Mouse (Mus musculus) inflammation-experienced regulatory T-cells, adult 6 months (primary cell): ENCODE data around the gene Lrrc46. TPM values are rescaled to one million over a fixed set of nuclear protein-coding genes. Genes with fewer than 3 reads are reported as not detected.
A peak's percentile ranks its signal among the peaks of the same experiment; 100 is the strongest.

Source experiments
- ATAC-seq: one replicate; pipeline ENCODE4 v1.8.0; 2017
- polyA plus RNA-seq, 3 experiments: library from polyadenylated mRNA; unstranded; fragments of 100-300 nt; shearing (Covaris generic); gene quantifications; one replicate each; pipeline ENCODE4 v1.2.1; 2017

The Lrrc46 gene
- polyA plus RNA-seq, 3 experiments from 2014 or later, result not detected

DNA sequence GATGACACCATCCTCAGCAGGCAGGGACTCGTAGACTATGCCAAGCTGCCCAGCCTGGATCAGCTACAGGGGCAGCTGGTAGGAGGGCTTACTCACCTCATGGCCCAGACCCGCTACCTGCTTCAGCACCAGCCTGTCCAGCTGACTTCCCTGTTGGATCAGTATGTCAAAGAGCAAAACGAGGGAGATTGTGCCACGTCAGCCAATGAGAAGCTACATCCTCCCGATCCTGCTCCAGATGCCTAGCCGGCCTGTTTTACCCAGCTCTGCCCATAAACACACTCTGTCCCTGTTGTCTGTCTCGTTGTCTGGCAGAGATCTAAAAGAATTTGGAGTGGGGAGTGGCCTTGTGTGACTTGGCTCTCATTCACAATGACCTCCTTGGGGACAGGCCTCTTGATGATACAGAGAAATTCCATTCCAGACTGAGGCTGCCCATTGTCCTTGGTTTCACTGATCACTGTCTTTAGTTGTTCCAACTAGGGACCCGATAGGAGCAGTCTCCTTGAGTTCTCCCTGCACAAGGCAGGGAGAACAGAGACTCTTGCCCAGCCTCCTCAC lies 7.0 kb upstream of the Lrrc46 start:
- ATAC-seq, result no peak

DNA sequence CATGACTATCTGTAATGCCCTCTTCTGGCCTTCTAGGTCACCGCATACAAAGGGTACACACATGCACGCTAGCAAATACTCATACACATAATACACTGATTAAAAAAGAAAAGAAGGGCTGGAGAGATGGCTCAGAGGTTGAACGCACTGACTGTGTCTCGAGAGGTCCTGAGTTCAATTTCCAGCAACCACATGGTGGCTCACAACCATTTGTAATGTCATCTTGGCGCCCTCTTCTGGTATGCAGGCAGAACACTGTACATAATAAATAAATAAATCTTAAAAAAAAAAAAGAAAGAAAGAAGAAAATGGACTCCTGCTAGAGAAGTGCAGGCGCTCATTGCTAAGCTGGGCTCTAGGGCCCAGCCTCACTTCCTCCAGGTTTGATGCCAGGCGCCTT lies 4.7 kb upstream of the Lrrc46 start:
- no peak for ATAC-seq

DNA sequence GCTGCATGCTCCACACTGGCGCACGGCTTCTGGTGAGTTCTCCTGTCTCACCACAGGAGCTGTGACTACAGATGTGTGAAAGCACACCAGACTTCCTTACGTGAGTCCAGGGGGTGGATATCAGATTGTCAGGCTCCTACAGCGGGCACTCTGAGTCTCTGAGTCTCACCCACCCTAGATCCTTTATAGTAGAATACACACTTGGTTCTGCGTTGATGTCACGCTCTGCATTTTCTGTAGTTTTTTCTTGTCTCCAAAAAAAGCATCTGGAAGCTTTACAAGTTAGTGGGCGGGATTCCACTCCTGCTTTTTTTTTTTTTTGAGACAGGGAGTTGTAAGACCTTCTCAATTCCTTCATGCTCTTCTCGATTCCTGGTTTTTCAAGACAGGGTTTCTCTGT lies 3.7 kb upstream of the Lrrc46 start:
- ATAC-seq, result no peak

DNA sequence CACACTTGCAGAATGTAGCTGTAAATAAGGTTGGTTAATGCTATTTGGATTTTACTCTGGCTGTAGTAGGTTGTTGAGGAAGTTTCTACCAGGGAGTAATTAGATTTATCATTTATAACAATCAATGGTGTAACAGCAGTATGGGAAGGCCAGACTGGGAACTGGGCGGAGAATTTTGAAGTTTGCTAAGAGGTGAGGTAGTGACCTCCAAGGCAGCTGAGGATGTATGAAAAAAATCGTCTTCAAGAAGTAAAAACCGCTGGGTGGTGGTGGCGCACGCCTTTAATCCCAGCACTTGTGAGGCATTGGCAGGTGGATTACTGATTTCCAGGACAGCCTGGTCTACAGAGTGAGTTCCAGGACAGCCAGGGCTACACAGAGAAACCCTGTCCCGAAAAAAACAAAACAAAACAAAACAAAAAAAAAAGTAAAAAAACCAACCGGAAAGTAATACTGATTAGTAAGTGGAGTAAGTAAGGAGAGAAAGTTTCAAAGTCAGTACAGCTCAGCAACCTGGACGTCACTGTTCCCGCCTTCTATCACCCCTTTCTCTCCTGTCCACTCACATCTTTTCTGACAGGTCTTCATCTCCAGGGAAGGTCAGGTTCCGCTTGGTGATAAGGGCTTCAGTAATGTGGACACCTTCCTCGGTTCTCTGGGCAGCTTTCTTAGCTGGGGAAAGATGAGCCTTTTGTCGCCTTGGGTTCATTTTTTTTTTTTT lies 746 bp downstream of the Lrrc46 start:
- ATAC-seq, result no peak

DNA sequence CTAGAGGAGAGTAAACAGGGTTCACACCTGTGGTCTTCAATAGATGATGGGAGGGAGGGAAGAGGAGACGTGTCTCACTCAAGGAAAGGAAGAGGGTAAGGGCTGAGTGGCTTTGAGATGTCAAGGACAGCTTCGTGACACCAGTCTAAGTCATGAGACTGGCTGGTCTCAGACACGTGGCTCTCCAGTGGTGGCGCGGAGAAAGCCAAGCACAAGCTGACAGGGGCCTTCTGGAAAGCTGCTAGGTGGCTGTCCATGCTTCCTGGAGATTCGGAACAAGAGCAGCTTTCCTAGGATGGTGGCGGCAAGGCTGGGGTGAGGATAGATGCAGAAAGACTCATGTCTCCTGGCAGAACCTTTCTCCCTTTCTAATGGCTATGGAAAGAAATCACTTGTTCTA lies 2.3 kb downstream of the Lrrc46 start:
- no peak for ATAC-seq

DNA sequence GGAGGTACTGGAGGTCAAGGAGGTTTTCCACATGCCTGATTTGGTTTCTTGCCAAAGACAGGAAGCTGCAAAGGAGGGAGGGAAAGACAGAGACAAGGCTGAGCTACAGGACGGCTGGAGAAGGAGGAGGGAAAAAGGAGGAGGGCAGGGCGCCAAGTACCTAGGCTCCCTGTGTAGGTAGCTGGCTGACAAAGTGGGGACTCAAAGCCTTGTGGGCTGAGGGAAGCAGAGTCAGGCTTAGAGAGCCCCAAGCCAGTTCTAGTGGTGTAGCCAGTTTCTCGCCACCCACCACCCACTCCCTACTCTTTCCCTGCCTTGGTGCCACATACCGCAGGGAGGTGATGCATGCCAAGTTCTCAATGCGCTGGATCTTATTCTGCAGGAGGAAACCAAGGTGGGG lies 5.1 kb downstream of the Lrrc46 start:
- no peak for ATAC-seq

DNA sequence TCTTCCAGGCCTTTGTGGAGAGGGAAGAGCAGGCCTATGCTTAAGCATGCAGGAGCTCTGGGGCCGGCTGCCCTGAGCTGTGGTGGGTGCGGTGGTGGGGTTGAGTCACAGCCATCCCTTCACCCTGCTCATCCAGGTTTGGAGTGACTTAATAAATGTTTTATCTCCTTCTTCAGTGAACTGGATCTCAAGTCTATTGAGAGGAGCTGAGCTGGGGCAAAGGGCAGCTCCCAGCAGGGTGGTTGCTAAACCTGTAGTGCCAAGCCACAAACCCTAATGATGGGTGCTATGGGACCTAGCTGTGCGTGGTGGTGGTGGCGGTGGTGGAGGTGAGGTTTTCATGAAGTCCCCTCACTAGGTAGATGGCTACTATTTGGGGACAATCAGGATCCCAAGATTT lies 7.4 kb downstream of the Lrrc46 start:
- no peak for ATAC-seq

DNA sequence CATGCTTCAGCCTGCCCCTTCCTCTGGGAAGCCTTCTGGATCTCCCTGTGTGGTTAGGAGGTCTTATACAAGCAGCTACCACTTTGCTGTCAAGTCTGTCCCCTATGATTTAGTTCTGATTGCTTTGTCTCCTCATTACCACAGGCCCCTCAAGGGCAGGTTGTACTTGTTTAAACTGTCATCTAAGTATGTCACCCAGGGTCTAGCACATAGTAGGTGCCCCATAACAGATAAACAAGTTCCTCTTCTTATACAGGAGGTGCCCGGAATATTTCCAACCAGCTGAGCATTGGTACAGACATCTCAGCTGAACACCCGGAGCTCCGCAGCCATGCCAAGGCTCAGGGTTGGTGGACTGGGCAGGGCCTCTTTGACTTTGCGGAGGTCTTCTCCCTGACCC lies 8.7 kb downstream of the Lrrc46 start:
- no peak for ATAC-seq

DNA sequence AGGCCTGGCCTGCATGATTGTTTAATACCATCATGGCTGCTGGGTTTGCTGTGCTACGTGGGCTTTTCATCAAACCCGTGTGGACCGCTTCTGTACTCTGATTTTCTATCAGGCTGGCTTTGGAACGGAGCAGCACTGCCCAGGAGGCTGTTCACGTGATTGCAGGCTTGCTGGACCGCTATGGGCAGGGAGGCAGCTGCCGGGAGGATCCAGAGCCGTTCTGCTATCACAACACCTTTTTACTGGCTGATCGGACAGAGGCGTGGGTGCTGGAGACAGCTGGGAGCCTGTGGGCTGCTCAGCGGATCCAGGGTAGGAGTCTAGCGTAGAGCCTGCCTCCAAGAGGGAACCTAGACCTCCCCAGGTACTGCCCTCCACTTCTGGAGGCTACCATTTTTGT lies 9.2 kb downstream of the Lrrc46 start:
- ATAC-seq, result no peak

DNA sequence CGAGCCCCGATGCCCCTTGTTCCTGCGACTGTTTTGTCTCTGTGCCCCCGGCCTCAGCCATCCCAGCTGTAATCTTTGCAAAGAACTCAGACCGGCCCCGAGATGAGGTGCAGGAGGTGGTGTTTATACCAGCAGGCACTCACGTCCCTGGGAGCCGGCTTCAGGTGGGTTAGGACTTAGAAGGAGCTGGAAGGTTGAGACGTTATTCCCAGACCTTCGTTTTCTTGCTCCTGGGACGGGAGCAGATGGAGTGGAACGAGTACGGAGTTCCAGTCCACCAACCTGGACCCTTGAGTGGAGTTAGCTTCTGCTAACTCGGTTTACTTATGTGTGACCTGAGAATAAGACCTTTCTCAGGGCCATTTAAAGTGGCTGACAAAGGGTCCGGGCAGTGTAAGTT lies 10.8 kb downstream of the Lrrc46 start:
- no peak for ATAC-seq

DNA sequence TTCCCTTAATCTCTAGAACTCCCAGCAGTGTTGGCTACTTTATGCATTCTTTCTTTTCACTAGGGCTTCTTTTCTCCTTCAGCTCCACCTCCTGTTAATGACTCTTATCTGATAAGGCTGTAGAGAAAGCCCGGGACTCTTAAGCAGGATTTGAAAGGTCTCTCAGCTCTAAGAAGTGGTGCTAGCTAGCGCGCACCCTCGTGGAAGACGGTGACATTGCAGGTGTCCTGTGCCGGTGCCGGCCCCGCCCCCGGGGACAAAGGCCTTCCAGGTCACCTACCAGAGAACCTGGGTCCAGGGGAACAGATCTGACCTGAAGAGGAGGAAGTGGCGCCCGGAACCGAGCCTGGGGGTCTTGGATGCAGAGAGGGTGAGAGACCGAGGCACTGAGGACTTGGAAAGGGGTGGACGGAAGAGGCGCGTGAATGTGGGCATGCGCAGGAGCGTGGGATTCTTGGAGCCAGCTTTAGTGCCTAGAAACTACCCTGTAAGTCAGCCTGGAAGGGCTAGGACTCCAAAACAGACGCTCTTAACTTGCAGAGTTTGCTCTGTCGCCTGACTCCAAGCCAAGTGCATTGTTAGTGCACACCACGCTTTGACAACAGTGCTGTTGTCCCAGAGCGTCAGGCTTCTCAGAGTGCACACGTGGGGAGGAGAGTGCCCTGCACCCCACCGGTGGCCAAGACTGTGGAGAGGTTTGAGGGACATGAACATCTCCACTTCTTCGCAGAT lies 11.4 kb downstream of the Lrrc46 start, which contains the start of gene Scrn2:
Gene Scrn2, plus strand, starts transcription at position 253 of the 732 bp plus-strand sequence.
- peak; percentile 78 for ATAC-seq

DNA sequence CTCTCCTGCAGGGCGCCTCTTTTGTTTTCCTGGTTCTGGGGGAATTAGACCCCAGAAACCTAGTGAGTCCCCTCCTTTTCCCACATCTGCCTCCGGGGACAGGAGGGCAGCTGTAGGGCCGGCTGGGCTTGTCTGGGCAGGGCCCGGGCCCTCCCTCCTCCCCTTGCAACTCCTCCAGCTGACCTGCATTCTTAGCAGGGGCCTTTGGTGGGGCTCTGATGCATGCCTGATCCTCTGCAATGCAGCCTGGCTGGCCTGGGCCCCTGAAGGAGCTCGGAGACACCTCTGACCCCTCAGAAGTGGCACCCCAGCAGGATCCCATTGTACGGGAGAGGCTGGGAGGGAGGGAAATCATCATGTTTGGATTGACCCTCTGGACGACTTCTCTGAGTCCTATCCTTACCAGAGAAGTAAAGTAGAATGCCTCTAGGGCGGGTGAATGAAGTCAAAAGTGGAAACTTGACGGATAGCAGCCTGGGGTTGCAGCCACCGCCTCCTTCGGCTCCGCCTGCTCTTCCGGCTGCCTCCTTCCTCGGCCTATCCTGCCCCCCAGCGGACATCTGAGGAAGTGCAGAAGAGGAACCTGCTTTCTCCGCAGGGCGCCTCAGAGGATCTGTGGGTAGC lies 15.4 kb downstream of the Lrrc46 start:
- ATAC-seq, result peak; percentile 63

DNA sequence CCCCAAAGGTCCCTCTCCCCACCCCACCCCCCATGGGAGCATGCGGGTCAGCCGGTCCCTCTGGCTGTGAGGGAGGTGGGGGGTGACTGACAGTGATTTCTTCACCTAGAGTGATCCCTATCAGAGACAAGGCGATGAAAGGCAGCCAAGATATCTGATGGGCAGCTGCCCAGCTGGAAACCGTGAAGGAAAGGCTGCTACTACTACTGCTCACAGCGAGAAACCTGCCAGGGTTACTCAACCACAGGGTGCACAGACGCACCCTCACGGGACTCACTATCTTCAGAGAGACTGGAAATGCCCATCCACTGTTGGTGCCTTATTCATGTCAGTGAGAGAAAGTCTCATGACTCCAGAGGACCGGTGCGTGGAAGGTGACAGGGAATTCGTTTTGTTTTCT lies 16.2 kb downstream of the Lrrc46 start:
- ATAC-seq, result no peak

DNA sequence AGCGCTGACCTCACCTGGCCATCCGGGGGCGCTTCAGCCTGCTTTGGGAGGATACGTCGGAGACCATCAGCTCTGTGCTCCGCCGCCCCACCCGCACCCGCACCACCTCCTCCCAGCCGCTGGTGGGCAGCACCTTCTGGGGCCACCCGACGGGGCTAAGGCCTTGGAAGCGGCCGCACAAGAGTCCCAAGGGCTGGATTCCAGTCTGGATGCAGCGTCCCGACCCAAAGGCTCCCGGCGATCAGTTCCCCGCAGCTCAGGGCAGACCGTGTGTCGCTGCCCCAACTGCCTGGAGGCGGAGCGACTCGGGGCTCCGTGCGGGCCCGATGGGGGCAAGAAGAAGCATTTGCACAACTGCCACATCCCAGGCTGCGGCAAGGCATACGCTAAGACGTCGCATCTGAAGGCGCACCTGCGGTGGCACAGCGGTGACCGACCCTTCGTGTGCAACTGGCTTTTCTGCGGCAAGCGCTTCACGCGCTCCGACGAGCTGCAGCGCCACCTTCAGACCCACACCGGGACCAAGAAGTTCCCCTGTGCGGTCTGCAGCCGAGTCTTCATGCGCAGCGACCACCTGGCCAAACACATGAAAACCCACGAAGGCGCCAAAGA lies 19.2 kb downstream of the Lrrc46 start:
- peak; percentile 56 for ATAC-seq

DNA sequence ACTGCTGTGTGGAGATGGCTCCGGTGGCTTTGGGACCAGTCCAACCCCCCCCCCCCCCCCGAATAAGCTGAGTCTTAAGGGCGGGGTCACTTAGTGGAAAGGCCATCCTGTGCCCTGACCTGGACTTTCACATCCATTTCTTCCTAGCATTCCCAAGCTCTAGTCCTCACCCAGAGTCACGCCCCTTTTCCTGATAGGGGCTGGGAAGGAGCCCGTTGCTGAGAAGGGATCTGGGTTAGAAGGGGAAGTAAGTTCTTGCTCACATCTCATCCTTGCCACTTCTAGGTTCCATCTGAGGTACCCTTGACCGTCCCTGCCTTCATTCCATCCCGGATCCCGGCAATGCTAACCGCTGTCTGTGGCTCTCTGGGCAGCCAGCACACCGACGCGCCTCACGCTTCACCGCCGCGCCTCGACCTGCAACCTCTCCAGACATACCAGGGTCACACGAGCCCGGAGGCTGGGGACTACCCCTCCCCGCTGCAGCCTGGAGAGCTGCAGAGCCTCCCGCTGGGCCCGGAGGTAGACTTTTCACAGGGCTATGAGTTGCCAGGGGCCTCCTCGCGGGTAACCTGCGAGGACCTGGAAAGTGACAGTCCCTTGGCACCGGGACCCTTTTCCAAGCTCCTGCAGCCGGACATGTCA lies 20.0 kb downstream of the Lrrc46 start:
- no peak for ATAC-seq

DNA sequence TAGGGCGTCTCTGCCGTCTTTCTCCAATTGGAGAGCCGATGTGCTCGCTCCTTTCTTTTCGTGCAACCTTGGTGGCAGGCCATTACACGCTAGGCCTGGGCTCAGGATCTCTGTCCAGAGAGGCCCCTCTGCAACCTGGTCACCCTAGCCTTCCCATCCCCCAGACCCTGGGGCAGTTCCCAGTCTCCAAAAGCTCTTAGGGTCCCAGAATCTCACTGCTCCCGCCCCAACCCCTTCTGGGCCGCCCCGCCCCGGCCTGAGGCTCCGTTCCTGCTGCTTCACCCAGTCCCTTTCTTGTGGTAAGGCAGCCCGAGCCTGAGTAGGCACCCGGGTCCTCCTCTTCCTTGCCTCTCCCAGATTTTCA lies 21.9 kb downstream of the Lrrc46 start:
- ATAC-seq, result no peak

DNA sequence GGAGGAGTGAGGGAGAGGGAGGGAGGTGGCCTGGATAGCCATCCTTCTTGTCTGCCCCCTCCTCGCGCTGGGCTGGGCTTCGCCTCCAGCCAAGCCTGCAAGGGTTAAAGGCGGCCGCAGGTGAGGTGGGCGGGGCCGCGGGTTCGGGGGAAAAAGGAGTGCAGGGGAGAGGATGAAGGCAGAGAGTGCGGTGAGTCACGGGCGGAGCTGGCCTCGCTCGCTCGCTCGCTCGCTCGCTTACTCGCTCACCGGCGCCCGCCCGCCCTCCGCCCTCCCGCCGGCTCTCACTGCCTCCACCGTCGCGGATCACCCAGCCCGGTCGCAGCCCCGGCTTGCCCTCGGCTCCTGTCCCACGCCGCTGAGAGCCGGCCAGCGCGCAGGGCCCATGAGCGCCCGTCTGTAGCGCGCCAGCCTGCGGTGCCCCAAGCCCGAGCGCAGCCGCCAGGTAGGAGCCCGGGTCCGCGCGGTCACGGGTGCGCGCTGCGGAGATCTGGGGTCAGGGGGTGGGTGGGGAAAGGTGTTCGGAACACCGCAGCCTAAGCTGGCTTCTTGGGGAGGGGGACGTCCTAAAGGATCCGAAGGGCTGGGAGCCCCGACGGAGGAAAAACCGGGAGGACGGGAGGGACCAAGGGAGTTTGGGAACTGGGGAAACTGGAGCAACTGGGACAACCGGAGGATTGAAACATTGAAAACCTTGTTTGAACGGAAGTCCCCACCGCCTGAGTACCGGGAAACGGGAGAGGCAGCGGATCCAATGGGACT lies 22.4 kb downstream of the Lrrc46 start:
- ATAC-seq, result peak; percentile 35

DNA sequence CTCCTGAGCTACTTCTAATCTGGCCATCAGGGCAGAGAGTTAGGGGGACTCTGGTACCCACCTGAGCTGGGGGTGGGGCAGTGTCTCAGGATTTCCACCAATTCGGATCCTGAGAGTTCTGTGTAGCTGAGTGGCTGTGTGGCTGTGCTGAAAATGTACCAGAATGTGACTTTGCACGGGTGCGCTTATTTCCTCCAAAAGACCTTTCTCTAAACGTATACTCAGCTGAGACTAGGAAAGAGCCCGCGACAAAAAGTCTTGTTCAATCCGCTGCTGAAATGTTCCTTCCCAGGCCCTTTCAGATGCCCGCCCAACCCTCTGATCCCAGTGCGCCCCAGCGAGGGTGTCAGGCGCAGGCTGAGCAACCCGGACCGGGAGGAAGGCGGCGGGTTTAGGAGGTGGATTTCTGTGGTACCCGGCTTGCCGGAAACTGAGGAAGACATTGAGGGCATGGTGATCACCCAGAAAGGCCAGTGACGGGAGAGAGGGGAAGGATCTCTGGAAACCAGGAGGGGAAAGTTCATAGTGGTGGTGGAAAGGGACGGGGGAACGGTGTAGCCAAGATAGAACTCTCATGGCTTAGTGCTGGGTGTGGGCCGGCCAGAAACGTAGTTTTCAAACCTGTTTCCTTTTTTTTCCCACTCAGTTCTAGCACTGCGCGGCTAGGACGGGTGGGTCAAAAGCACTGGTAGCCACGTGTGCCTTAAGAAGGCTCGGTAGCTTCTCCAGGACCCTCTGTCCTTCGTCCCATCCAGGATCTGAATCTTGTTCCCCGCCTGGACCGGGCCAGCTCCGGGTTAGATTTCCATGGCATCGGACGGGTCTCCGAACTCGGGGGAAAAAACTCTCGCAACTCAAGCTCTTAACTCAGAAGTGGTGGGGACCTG lies 23.3 kb downstream of the Lrrc46 start:
- no peak for ATAC-seq

DNA sequence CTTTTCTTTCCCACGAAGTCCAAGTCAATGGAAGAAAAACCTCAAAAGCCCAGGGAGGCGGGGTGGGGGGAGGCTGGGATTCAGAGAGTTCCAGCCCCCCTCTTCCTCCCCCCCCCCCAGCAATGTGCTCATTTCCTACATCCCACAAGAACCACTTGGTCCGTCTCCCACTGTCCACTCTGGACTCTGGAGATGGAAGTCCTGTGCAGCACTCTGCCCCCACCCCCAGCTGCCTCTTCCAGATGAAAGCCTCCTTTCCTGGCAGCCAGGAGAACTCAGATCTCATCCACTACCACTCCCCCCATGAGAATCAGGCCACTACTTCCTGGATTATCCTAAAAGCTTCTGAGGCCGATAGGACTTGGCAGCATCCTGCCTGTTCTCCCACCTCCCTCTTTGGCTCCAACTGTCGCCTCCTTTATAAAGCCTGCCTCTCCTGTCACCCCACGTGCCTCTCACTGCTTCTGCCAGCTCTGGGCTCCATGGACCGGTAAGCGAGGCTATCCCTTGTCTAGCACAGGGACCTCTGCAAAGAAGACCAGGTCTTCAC lies 28.0 kb downstream of the Lrrc46 start, which contains the start of gene Sp6:
Gene Sp6, plus strand, starts transcription at position 274 of the 550 bp plus-strand sequence.
- no peak for ATAC-seq

DNA sequence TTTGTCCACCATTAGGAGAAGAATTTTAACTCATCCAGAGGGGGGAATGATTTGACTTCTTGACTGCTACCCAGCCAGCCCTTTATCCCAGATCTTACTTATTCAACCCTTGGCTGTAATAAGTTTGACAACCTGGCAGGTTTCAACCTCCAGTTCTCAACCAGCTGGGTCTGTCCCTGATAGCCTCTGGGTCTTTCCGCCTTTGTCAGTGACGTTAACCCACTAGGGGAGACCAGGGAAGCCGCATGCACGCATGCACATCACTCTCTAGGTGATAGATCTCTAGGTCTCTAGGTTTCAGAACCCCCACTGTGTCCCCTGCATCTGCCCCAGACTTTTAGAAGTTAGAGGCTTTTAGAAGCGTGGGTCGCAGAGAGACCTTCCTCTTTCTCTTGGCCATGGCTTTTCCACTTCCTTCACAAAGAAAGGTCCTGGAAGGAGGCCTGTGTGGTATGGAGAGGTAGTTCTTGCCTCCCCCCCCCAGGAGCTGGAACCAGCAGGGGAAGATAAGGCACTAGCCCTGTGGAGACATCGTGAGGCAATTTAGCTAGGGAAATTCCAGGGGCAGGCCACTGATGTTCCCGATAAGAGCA lies 31.9 kb downstream of the Lrrc46 start:
- no peak for ATAC-seq
